Mouse (Mus musculus) kidney, postnatal 4 days (tissue): Measurements from ENCODE around the gene Ntm.
A peak's percentile ranks its signal among the peaks of the same experiment; 100 is the strongest.

Experiments
- DNase-seq, 2 experiments: peaks; one replicate each; pipeline ENCODE4 v3.0.0; 2021; ENCODE audit warnings: mixed read lengths in 2 of 2

Gene Ntm

GRCm38 (mm10) chr9:29396101-29396500 lies 566.8 kb downstream of the Ntm start:
- DNase-seq: no peak

DNA sequence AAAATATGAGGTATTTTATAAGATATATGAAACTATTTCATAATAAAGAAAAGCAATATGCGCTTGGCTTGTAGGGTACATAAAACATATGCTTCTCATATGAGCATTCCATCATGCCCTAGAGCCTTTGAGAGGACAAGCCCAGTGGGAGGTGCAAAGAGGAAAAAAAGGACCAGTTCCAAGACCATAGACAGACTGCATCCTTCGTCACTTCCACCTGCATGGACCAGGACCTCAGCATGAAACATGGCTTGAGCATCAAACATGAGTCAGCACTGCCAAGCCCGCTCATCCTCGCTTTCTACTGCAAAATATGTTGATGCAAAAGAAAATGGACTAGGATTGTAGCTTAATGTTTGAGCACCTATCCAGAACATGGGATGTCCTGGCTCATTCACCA lies 569.8 kb downstream of the Ntm start:
- DNase-seq: no peak

DNA sequence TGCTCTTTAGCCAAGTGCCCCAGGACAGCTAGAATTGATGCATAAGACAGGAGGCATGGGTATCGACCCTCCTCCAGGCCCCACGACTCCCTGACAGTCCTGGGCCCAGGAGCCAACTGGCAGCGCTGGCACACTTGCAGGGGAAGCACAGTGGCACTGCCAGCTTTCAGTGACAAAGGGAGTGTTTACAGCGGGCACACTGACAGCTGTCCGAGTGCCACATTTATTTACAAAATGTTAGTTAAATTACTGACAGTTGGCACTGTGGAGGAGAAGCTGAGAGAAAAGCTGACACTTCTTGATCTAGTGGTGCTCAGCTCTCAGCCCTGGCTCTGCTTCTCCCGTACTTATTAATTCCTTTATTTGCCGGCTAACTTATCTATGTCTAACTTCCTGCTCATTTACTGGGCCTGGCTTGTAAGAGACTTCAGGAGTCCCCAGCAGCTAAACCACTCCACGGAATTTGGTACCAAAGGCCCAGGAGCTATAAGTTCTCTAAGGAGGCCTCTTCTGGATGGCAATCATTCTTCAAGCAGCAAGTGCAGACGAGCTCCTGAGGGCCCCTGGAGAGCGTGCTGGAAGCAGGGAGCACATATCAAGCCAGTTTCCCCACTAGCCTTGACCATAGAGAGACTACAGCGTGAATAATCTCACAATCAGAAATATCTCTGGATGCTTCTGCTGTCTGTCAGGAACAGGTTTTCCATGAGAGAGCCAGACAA lies 572.0 kb downstream of the Ntm start:
- DNase-seq: no peak

GRCm38 (mm10) chr9:29389224-29389623 lies 573.7 kb downstream of the Ntm start:
- DNase-seq: no peak

DNA sequence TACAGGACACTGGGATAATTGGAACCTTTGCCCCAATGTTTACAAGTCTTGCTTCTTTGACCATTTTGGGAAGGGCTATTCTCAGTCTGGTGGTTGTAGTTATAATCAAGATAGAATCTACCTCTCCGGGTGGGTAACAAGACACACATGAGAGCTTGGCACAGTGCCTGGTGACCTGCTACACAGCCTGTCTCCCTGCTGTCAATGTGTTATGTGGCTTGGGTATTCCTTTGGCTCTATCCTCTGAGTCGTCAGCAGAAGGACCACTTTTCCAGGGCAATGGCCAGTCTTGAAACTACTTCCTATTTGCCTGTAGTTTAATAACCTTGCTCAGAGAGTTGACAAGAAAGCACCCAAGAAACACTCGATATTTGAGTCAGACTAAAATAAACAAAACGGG lies 575.8 kb downstream of the Ntm start:
- no peak for DNase-seq

- DNase-seq: no peak
Observed at GRCm38 (mm10) chr9:29377172-29378002, 585.6 kb downstream of the Ntm start.

DNA sequence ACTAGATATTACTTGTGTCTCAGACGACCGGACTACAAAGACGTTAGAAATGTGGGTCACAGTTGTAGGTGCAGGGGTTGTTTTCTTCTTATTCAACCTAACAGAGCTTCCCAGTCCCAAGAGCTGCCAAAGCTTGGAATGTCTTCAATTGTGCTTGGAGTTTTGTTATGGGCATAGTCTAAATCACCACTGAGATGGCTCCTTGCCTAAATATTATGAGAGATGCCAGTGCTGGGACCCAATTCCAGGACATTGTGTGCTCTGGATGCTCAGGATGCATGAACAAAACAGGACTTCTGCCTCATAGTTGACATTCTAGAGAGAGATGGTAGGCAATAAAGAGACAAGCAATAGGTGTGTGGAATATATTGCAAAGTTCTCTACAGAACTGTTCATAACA lies 591.6 kb downstream of the Ntm start:
- DNase-seq: no peak

- no peak for DNase-seq
Observed at GRCm38 (mm10) chr9:29369621-29370020, 593.3 kb downstream of the Ntm start.

- no peak for DNase-seq
Observed at GRCm38 (mm10) chr9:29368291-29368690, 594.6 kb downstream of the Ntm start.

DNA sequence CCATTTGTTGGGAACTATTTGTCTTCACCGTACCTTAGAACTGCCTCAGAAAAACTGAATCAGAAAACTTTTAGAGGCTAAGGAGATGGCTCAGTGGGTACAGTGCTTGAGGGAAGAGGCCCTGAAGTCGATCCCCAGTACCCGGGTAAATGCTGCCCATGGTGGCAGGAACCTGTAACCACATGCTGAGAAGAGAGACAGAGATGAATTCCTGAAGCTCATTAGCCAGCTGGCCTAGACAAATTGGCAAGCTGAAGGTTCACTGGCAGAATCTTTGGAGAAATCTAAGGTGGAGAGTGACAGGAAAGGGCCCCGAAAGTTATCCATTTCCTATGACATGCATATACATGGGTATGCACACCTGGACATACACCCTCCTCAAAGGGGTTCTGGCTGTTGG lies 605.1 kb downstream of the Ntm start:
- DNase-seq: no peak

DNA sequence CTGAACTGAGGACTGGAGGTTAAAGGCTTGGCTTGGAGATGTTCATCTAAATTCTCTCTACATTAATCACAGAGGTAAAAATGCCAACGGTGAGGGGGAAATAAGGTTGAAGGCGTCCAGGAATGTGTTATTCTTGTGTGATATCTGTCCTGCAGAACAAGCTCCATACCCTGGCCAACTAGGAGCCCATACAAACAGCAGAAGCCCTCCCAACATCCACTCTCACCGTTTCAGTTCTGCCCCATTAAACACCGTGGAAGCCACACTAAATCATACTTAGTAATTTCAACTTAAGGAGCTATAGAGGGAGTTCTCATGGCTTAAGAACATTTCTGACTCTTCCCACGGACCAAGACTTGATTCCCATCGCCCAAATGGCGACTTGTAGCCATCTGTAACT lies 620.6 kb downstream of the Ntm start:
- DNase-seq: no peak

GRCm38 (mm10) chr9:29341292-29341691 lies 621.6 kb downstream of the Ntm start:
- no peak for DNase-seq

- DNase-seq: no peak
Observed at GRCm38 (mm10) chr9:29335671-29336070, 627.3 kb downstream of the Ntm start.

DNA sequence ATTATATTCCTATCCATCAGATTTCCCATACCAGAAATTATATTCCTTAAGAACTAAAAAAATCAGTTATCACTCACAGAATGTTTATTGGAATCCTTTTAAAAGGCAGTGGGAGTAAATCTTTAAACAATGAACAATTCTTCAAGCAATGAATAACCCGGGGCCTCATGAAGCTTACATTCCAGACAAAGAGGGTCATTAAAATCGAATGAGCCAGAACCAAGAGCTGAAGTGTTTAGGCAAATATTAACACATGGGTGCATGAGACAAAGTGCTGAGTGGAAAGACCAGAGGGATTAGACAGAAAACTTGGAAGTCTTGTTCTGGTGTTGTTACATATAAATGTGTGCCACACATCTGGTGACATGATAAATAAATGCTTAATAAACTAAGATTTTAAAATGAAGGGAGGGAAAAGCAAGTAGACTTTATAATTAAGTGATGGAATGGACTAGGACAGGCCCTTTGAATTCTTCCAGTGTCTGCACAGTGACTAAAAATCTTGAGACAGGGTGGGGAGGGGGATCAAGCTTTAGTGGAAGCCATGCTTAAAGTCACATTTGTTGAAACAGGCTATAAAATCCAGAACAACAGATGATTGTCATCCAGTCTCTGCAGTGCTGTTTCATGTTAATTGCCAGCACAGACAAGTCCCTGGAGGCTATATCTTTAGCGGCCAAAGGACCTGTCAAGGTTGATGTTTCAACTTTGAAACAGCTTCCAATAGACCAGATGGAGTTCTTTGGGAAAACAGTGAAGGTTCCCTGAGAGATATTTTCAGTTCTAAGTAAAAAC lies 630.4 kb downstream of the Ntm start:
- DNase-seq: peak; percentile 34 to 47

DNA sequence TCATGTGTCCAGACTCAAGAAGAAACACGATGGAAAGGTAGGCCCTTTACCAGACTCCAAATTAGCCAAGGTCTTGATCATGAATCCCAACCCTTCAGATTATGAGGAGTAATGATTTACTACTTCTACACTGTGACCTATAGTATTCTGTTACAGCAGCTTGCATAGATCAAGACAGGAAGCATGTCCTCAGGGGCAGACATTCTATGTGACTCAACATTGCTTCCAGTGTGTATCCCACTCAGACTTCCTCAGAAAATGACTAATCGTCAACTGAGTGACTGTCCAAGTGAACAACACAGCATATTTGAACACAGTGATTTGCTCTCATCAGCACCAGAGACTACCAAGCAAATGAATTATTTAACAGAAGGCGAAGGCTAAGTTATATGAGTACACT lies 632.5 kb downstream of the Ntm start:
- no peak for DNase-seq

DNA sequence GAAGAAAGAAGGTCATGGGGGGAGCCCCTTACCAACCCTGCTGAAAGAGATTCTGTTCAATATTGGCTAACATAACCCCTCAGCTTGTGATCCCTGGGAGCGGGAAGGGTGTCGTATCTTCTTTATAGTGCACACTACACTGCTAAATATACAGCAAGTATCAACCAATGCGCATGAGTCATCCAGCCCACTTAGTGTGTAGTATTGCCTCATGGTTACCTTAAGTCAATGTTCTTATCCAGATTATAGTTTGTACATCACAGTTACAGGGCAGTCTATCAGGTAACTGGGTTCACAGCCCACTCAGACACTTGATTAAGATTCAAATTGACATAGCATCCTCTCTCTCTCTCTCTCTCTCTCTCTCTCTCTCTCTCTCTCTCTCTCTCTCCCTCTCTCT lies 636.7 kb downstream of the Ntm start:
- no peak for DNase-seq

- no peak for DNase-seq
Observed at GRCm38 (mm10) chr9:29325137-29325536, 637.8 kb downstream of the Ntm start.

DNA sequence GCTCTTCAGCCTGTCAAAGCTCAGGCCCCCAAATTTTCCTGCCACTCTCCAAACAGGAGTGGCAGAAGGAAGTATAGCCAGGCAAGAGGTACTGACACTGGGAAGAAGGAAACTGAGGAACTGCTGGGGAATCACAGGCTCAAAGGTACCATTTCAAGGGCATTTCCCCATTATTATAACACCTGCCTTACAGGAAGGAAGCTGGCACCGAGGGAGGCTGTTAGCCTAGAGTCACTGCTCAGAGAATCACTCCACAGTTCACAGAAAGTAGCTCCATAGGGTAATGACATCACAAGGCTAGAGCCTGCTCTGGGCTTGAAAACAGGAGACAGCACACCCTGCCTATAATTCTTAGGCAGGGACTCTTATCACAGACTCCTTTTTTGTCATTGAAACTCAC lies 643.7 kb downstream of the Ntm start:
- no peak for DNase-seq

DNA sequence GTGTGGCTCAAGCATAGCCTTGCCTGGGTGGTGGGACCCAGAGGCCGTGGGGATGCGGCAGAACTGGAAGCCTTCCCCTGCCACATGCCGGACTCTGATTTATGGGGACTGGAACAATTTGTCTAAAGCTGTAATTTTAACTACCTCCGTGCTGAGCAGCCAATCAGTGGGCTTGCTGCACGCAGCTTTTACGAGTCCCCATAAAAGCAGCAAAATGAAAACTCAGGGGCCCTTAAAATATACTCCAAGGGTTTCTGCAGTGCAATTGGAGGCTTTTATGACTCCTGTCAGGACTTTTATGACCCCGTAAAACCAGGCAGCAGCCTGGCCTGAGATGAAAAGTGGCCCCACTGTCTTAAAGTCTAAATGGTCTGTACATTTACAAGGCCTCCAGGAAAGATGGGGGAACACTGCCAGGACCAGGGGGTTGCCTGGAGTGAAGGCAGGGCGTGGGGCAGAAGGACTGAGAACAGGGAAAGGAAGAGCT lies 644.2 kb downstream of the Ntm start:
- DNase-seq: peak; percentile 54 to 65

- no peak for DNase-seq
Observed at GRCm38 (mm10) chr9:29317623-29318022, 645.3 kb downstream of the Ntm start.

DNA sequence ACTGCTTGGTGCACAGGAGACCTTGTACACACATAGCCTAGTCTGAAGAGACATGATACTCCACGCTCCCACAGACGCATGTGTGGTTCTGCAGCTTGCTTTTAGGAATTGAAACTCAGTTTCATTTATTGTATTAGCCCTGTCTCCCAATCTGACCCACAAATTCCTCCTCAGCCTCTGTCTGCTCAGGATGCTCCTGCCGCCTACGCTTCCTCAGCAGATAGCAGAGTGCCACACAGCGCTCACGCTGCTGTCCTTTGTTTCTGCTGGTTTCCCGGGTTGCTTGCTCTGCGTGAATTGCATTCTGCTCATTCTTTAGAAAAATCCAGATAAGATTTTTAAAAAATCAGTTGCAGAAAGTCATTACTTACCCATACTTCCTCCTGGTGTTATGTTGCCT lies 647.1 kb downstream of the Ntm start:
- DNase-seq: no peak

GRCm38 (mm10) chr9:29306961-29307360 lies 656.0 kb downstream of the Ntm start:
- DNase-seq: no peak

DNA sequence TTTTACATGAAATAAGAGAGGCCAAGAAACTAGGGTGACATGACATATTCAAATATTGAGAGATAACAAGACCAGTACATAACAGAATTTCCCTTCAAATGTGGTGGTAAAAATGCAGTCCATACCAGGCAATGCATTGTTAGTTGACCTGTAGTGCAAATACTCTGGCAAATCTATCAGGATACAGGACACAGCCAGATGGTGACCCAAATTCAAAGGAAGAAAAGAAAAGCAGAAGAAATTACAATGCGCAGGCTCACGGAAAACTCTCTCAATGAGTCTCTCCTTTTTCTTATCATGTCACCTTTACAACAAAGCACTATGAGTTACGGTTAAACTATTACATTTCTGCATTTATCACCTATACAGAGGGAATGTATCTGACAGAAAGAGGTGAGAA lies 664.6 kb downstream of the Ntm start:
- DNase-seq: no peak
